Mouse (Mus musculus): ENCODE data around the gene Olfr955.
A peak's percentile ranks its signal among the peaks of the same experiment; 100 is the strongest.

Gene Olfr955

DNA sequence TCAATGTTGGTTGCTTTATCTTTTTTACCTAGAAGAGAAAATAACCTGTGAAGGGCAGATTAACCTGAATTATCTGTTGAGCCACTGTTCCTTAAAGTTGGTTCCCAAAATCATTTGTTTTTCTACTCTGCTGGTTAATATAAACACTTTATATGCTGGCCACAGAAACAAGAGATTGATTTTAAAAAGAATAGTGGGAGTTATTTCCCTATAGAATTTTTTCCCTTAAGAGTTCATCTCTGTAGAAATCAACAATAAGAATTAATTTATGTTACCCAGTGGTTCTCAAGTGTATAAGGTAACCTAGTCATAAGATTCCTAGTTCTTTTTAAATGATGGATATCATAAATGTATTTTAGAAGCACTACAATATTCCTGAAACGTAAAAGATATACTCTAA, at the start of gene Olfr955:
Olfr955 (minus strand) TSS at position 101 of the 400 bp plus-strand sequence.
- DNase-seq: no peak

DNA sequence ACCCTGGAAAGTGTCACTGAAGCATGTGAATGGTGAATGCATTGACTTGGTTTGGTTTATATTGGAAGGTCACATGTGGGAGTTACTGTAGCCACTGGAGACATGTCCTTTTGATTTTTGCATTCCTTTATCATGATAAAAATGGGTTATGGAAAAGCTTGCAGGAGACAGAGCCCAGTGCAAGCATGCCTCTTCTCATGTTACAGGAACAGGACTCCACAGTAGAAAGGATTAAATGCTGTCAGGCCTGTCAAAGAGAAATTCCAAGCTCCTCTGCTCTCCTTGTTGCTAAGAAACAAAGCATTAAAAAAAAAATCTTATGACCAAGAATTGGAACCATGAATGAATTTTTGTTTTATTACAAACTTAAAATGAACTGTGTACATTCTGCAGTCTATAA, 46.9 kb upstream of the Olfr955 start:
- DNase-seq: no peak

DNA sequence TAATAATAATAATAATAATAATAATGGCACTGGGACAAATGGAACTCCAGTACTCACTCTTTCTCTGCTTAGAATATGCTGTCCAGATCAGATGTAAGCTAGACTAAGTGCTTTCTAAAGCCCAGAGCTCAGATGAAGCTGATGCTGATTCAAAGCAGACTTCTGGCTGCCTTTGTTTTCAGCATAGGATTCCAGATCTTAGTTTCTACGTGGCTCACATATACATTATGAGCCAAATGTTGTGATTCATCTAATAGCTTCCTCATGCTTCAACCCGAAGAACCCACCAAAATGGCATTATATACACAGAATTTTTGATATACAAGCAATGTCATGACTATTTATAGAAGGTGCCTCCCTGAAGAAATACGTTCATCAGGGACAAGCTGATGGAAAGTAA, 43.8 kb upstream of the Olfr955 start, which contains the start of gene Olfr957:
Olfr957 (minus strand) TSS at position 279 of the 400 bp plus-strand sequence.
- no peak for DNase-seq

DNA sequence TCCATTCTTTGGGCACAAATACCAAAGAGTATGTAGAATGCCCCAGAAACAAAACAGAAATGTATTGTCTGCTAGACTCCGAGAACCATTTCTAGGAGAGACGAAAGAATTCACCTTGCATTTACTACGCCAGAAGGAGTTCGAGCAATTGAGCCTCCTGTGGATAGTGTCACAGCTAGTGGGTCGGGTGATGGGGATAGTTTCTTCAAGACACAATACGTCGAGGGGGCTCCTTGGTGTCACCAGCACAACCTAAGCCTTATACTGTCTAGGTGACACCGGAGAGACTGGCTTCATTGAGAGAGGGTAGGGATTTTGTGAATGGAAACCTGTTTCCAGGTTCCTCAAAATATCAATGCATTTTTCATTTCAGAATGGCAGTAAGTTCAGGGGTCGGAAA, 37.7 kb upstream of the Olfr955 start:
- DNase-seq: no peak

DNA sequence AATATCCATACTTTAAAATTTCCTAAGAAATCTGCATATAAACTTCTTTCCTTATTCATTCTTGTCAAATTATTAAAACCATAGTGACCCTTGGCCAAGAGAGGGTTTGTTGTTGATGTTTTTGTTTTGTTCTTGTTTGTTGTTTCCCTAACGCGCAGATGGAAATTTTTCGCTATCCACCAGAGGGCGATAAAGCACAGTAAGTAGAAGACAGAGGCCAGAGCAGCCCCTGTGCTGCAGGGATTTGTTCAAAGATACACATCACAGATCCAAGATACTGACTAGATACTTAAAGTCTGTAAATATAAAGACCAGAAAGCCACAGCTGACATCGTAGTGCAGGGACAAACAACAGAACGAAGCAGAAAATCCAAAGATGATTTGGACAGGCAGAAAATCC, 37.3 kb upstream of the Olfr955 start:
- DNase-seq: peak; percentile 70

DNA sequence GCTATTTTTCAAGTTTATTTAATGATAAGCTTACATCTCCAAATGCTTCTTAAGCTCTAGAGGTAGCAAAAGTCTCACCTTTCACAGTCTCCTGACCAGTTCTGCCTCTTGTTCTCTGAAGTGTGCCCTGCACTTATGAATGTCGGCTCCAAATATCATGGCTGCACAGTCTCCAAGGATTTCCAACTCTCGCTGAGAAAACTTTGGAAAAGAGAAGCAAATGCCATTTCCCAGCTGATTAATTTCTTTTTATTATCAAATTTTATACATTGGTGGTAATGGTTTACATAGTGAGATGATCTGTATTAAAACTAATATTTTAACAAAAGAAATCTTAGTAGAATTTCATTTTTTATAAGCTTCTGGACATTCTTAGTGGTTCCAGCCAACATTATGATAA, 22.2 kb upstream of the Olfr955 start, which contains the start of gene Olfr44:
Olfr44 (minus strand) TSS at position 101 of the 400 bp plus-strand sequence.
- no peak for DNase-seq

DNA sequence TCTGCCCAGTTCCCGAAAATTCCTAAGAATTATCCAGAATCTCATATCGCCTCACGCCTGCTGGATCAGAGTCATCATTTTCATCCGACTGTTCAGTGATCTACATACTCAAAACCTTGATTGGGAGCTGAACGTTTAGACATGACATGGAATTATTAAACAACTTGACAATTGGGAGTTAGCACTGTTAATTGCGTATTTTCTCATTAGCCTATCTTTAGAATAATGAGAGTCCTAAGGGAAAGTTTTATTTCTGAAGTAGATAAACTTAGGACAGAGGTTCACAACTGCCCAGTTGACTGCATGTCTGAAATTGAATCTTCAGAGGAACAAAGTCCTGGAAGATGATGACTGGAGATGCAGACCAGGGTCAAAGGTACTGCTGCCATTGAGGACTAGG, 15.3 kb downstream of the Olfr955 start, which contains the start of gene Olfr954:
Olfr954 (plus strand) TSS at position 301 of the 400 bp plus-strand sequence.
- no peak for DNase-seq

DNA sequence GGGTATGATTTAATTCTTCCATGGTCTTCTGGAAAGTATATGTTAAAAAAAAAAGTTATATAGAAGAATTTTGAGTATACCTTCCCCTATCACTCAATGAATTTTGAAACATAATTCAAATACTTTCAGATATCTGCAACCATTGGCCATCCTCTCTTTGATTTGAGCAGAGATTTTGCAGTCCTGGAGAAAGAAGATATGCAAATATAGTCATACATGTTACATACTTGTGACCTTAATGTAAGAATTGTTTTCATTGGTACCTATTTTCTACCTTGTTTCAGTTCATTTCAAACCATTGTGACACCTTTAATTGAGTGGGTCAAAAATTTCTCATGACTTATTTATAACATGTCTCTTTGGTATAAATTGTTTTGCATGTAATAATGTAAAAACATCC, 44.7 kb downstream of the Olfr955 start, which contains the start of gene Olfr952:
Olfr952 (minus strand) TSS at position 101 of the 400 bp plus-strand sequence.
- DNase-seq: no peak

Data from right cerebral cortex, postnatal 14 days (tissue).